Mouse (Mus musculus): Measurements from ENCODE around the gene Tmem179b.
"Not testable (repeated sequence)": the region's sequence is repeated elsewhere in the genome, so short reads cannot be mapped to it uniquely, and the experiment has no call there.

Tmem179b gene

GRCm38 (mm10) chr19:8734334-8734733, 39.9 kb downstream of the Tmem179b start:
- no peak for DNase-seq (ENCODE audit: low spot score)

GRCm38 (mm10) chr19:8728335-8729099, 45.8 kb downstream of the Tmem179b start:
- not testable (repeated sequence) for DNase-seq (ENCODE audit: low spot score)

GRCm38 (mm10) chr19:8727495-8728114, 46.7 kb downstream of the Tmem179b start:
- no peak for DNase-seq (ENCODE audit: low spot score)

GRCm38 (mm10) chr19:8726609-8727390, 47.5 kb downstream of the Tmem179b start:
- DNase-seq (ENCODE audit: low spot score): no peak

- DNase-seq (ENCODE audit: low spot score): no peak
These were observed 49.1 kb downstream of the Tmem179b start for GRCm38 (mm10) chr19:8725081-8725613.

GRCm38 (mm10) chr19:8724392-8724791, 49.9 kb downstream of the Tmem179b start:
- DNase-seq (ENCODE audit: low spot score): no peak

GRCm38 (mm10) chr19:8723574-8724346, 50.5 kb downstream of the Tmem179b start:
- DNase-seq (ENCODE audit: low spot score): no peak

- DNase-seq (ENCODE audit: low spot score): peak; percentile 92
These were observed 51.2 kb downstream of the Tmem179b start, which contains the start of gene Slc3a2 for GRCm38 (mm10) chr19:8722907-8723573. TSS of gene Slc3a2 (minus strand) at chr19:8723369.

GRCm38 (mm10) chr19:8722559-8722906, 51.7 kb downstream of the Tmem179b start:
- DNase-seq (ENCODE audit: low spot score): no peak

Data from testis, postnatal 10 days (tissue).